Mouse (Mus musculus) brain, embryonic 14.5 days (tissue): ENCODE measurements around the gene Tmem208.

Experiments
- CTCF ChIP-seq: fragments of 200-500 bp; IDR thresholded peaks from 2 replicates; pipeline ENCODE4 v1.5.1; 2012; ENCODE audit warnings: inconsistent platforms, mild to moderate bottlenecking, moderate library complexity, borderline replicate concordance; ENCODE audit not compliant: insufficient read depth, insufficient read length; ENCODE audit errors: extremely low read depth
- POLR2A ChIP-seq: fragments of 200-500 bp; IDR thresholded peaks from 2 replicates; pipeline ENCODE4 v1.6.1; 2012; ENCODE audit warnings: mild to moderate bottlenecking, inconsistent platforms, borderline replicate concordance; ENCODE audit not compliant: poor library complexity, insufficient read depth, insufficient read length, severe bottlenecking; ENCODE audit errors: extremely low read depth

- TF ChIP-seq CTCF (no peak), POLR2A (no peak)
Observed at GRCm38 (mm10) chr8:105348450-105349095, 22.4 kb downstream of the Tmem208 start, which contains the start of gene Slc9a5.
